Mouse (Mus musculus) heart, embryonic 11.5 days (tissue): ENCODE measurements at regions not wholly inside any gene's neighbourhood (a gene's known extent, or its start where the extent isn't known, plus 50 kb on each side); places are given as distances from the start of the nearest gene placed in this dataset.
A peak's percentile ranks its signal among the peaks of the same experiment; 100 is the strongest.

Experiments
- ATAC-seq: fragments of 200-750 bp; cut with Nextera tagmentation; replicated peaks from 2 replicates; pipeline ENCODE4 v1.8.0; 2017; ENCODE audit warnings: moderate library complexity; ENCODE audit not compliant: insufficient number of reproducible peaks, low FRiP score, low TSS enrichment
- H3K27ac ChIP-seq: fragments of 300-500 bp; sonication (generic); 2 replicates; pipeline ENCODE4 v1.5.1; 2014; ENCODE audit warnings: mild to moderate bottlenecking, low read depth, low read length
- H3K27me3 ChIP-seq: fragments of 300-500 bp; sonication (generic); 2 replicates; pipeline ENCODE4 v1.6.1; 2014; ENCODE audit warnings: mild to moderate bottlenecking, low read length, mixed read lengths; ENCODE audit not compliant: control insufficient read depth, insufficient read depth
- H3K36me3 ChIP-seq: fragments of 300-500 bp; sonication (generic); 2 replicates; pipeline ENCODE4 v1.6.1; 2014; ENCODE audit warnings: mild to moderate bottlenecking, low read length, moderate library complexity, mixed read lengths; ENCODE audit not compliant: control insufficient read depth, insufficient read depth
- H3K4me1 ChIP-seq: fragments of 300-500 bp; sonication (generic); 2 replicates; pipeline ENCODE4 v1.6.1; 2014; ENCODE audit warnings: low read length; ENCODE audit not compliant: control insufficient read depth, insufficient read depth
- H3K4me2 ChIP-seq: fragments of 300-500 bp; sonication (generic); 2 replicates; pipeline ENCODE4 v1.6.1; 2014; ENCODE audit warnings: mild to moderate bottlenecking, moderate library complexity
- H3K4me3 ChIP-seq: fragments of 300-500 bp; sonication (generic); 2 replicates; pipeline ENCODE4 v1.5.1; 2014; ENCODE audit warnings: low read depth, low read length
- H3K9ac ChIP-seq: fragments of 300-500 bp; sonication (generic); 2 replicates; pipeline ENCODE4 v1.6.1; 2014; ENCODE audit warnings: mild to moderate bottlenecking, low read depth, low read length, moderate library complexity
- H3K9me3 ChIP-seq: fragments of 300-500 bp; sonication (generic); replicated peaks from 2 replicates; pipeline ENCODE4 v1.6.1; 2016; ENCODE audit warnings: low read length; ENCODE audit not compliant: control insufficient read depth
- WGBS: fragments of 180-500 bp; shearing (Covaris S2); extraction: QIAGEN DNeasy Blood & Tissue Kit; methylation state at CpG from one replicate; pipeline ENCODE4 v1.1.7; 2014; ENCODE audit not compliant: insufficient replicate concordance; 5-methylcytosine and 5-hydroxymethylcytosine counted together

DNA sequence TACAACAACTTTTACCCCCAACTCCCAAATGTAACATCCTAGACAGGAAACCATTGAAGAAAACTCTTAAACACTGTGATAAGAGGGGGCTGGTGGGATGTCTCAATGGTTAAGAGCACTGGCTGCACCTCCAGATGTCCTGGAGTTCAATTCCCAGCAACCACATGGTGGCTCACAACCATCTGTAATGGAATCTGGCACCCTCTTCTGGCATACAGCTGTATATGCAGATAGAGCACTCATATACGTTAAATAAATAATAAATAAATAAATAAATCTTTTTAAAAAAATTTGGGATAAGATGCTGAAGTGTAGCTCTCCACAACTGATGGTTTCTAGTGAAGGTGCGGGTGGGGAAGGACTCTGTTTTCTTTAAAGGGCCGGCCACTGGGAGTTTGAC is 69.3 kb downstream of the Kctd15 start:
- 93% methylated on average over 3 of the region's 3 CpGs for WGBS
- H3K36me3 ChIP-seq = no peaks in the 10 kb centered on the region
- no peak overlapping the region for H3K27ac ChIP-seq
- no peaks in the 10 kb centered on the region for H3K4me1 ChIP-seq
- no peak for ATAC-seq
- H3K9ac ChIP-seq = no peak overlapping the region
- no peaks in the 10 kb centered on the region for H3K27me3 ChIP-seq
- H3K4me2 ChIP-seq = no peak overlapping the region
- H3K4me3 ChIP-seq = no peak overlapping the region
- peaks cover 3% of the 10 kb centered on the region; the same call in 1 of the 2 replicates for H3K9me3 ChIP-seq

- no peak overlapping the region for H3K4me3 ChIP-seq
- H3K27me3 ChIP-seq = no peaks in the 10 kb centered on the region
- ATAC-seq = no peak
- H3K36me3 ChIP-seq = no peaks in the 10 kb centered on the region
- 63% methylated on average over 4 of the region's 4 CpGs for WGBS
- H3K9me3 ChIP-seq = 0 out of 2 replicates have a peak, but pooled peaks cover 3% of the 10 kb centered on the region
- no peaks in the 10 kb centered on the region for H3K4me1 ChIP-seq
- H3K27ac ChIP-seq = no peak overlapping the region
- no peak overlapping the region for H3K9ac ChIP-seq
- H3K4me2 ChIP-seq = no peak overlapping the region
Observed at GRCm38 (mm10) chr7:34585312-34585865, 71.1 kb downstream of the Kctd15 start.

DNA sequence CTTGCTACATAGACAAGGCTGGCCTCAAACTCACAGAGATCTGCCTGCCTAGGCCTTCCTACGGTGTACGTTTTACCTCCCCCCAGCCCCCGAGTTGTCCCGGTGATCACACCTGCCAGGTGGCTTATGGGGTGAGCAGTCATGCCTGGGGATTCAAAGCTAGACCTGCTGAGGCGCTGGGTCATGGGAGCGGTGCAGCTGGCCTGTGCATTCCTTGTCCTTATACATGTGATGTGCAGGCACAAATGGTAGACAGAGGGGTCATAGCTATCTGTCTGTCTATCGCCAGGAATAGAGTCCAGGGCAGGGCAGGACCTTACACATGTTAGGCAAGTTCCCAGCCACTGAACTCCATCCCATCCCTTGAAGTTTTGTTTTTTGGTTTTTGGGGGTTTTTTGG is 71.7 kb downstream of the Kctd15 start:
- H3K27me3 ChIP-seq = no peaks in the 10 kb centered on the region
- H3K9ac ChIP-seq = no peak overlapping the region
- H3K9me3 ChIP-seq = 0 out of 2 replicates have a peak, but pooled peaks cover 3% of the 10 kb centered on the region
- WGBS = 79% methylated on average over 7 of the region's 7 CpGs
- no peak overlapping the region for H3K27ac ChIP-seq
- H3K4me1 ChIP-seq = no peaks in the 10 kb centered on the region
- H3K4me2 ChIP-seq = no peak overlapping the region
- no peak for ATAC-seq
- H3K4me3 ChIP-seq = no peak overlapping the region
- no peaks in the 10 kb centered on the region for H3K36me3 ChIP-seq

- H3K4me1 ChIP-seq = no peaks in the 10 kb centered on the region
- H3K27me3 ChIP-seq = no peaks in the 10 kb centered on the region
- WGBS = 85% methylated on average over 9 of the region's 9 CpGs
- H3K27ac ChIP-seq = no peak overlapping the region
- H3K4me2 ChIP-seq = no peak overlapping the region
- no peaks in the 10 kb centered on the region for H3K36me3 ChIP-seq
- no peak for ATAC-seq
- no peaks in the 10 kb centered on the region; the same call in 1 of the 2 replicates for H3K9me3 ChIP-seq
- no peak overlapping the region for H3K4me3 ChIP-seq
- H3K9ac ChIP-seq = no peak overlapping the region
Observed at GRCm38 (mm10) chr7:34580866-34581265, 75.7 kb downstream of the Kctd15 start.

DNA sequence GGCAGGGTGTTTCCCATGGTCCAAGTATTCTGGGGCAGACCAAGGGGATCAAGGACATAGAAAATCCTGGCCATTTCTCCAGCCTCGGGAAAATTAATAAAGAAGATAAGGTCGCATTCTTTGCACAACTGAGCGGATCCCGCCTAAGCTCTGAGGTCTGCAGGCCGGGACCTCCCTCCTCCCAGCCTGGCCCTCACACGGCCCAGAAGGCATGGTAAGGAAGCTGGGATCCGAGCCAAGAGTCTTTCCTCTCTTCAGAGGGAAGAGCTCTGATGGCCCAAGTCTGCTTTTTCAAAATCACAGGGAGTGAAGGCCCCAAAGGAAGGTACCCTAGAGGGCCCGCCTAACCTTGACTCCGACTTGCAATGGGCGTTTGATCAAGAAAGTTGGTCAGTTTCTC is 85.2 kb downstream of the Kctd15 start:
- 0 out of 2 replicates have a peak, but pooled peaks have one; percentile 66 for ATAC-seq
- H3K4me3 ChIP-seq = no peak overlapping the region
- H3K4me2 ChIP-seq = peak overlapping the region; percentile 82
- no peaks in the 10 kb centered on the region for H3K36me3 ChIP-seq
- peak overlapping the region; percentile 39; the same call in 1 of the 2 replicates for H3K9ac ChIP-seq
- H3K9me3 ChIP-seq = no peaks in the 10 kb centered on the region
- 36% methylated on average over 10 of the region's 10 CpGs for WGBS
- H3K27me3 ChIP-seq = no peaks in the 10 kb centered on the region
- peak overlapping the region; percentile 66 for H3K27ac ChIP-seq
- H3K4me1 ChIP-seq = peaks cover 14% of the 10 kb centered on the region

DNA sequence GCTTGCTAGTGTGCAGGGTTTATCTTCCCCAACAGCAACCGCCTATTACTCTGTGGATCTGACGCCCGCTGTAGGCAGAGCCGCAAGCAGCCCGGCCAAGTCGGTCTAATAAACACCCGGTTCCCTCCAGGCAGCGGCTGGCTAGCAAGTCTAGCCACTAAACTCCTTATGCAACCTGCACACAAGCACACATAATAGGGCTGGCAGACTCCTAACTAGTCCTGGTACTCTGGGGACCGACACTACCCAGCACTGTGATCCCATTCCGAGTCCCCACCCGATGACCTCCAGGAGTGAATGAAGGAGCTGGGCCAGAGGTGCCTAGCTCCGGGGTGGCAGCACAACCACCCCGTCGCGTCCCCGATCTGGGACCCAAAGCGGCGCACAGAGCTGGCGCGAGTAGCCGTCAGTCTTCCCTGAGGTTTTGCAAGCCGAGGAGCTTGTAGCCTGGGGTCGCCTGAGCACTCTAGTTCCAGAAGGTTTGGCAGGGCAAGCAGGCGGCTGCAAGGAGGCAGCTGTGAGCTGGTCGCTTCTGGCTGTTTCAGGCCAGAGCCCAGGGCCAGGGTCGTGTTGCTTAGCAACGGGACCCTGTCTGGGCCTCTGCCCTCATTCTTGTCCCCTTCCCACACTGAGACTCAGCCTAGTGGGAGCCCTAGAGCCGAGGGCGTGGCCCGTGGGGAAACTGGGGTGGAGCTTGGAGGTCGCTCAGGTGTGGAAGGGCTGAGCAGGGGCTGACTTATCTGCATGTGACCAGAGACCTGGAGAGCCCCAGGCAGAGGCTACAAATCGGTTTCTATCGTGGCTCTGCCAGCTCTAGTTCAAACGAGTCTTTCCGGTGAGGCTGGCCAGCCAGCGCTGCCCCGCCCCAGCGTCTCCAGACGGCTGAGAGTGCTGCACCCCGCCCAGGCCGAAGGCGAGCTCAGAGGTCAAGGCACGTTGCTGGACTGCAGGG is 86.1 kb downstream of the Kctd15 start:
- Histone ChIP-seq H3K4me3 (peak overlapping the region; percentile 39), H3K4me2 (peak overlapping the region; percentile 82), H3K9me3 (no peaks in the 10 kb centered on the region), H3K36me3 (no peaks in the 10 kb centered on the region), H3K4me1 (peaks cover 14% of the 10 kb centered on the region), H3K27ac (peak overlapping the region; percentile 66), H3K9ac (peak overlapping the region; percentile 66), H3K27me3 (no peaks in the 10 kb centered on the region)
- 3% methylated on average over 43 of the region's 43 CpGs for WGBS
- peak; percentile 76 for ATAC-seq

GRCm38 (mm10) chr7:34569747-34570113 is 86.8 kb downstream of the Kctd15 start:
- Histone ChIP-seq H3K4me3 (peak overlapping the region; percentile 39), H3K9ac (peak overlapping the region; percentile 66)
- 20% methylated on average over 8 of the region's 8 CpGs for WGBS

GRCm38 (mm10) chr7:34567575-34567974 is 89.0 kb downstream of the Kctd15 start:
- WGBS = 61% methylated on average over 5 of the region's 5 CpGs

More at GRCm38 (mm10) chr7:34569747-34570113, 86.8 kb downstream of the Kctd15 start:
- peaks cover 14% of the 10 kb centered on the region for H3K4me1 ChIP-seq
- peak overlapping the region; percentile 82 for H3K4me2 ChIP-seq
- no peaks in the 10 kb centered on the region for H3K27me3 ChIP-seq
- H3K27ac ChIP-seq = no peak overlapping the region
- no peaks in the 10 kb centered on the region for H3K9me3 ChIP-seq
- H3K36me3 ChIP-seq = no peaks in the 10 kb centered on the region
- ATAC-seq = no peak

More at GRCm38 (mm10) chr7:34567575-34567974, 89.0 kb downstream of the Kctd15 start:
- Histone ChIP-seq H3K27me3 (no peaks in the 10 kb centered on the region), H3K9me3 (no peaks in the 10 kb centered on the region), H3K4me1 (peaks cover 14% of the 10 kb centered on the region), H3K36me3 (no peaks in the 10 kb centered on the region), H3K4me2 (no peak overlapping the region), H3K9ac (no peak overlapping the region), H3K4me3 (no peak overlapping the region), H3K27ac (no peak overlapping the region)
- ATAC-seq = no peak
